Mouse (Mus musculus): ENCODE measurements at regions not wholly inside any gene's neighbourhood (a gene's known extent, or its start where the extent isn't known, plus 50 kb on each side); places are given as distances from the start of the nearest gene placed in this dataset.

- Histone ChIP-seq H3K4me2 (ENCODE audit: low read depth, low read length) (no peak overlapping the region), H3K4me1 (ENCODE audit: control insufficient read depth, insufficient read depth, low read length) (no peaks in the 10 kb centered on the region), H3K9me3 (ENCODE audit: control insufficient read depth, low read length) (no peaks in the 10 kb centered on the region), H3K27ac (ENCODE audit: low read depth, low read length) (0 out of 2 replicates have a peak overlapping the region, but pooled peaks have one; percentile 18), H3K9ac (replicated peaks; ENCODE audit: low read depth, low read length) (no peak overlapping the region), H3K36me3 (ENCODE audit: control insufficient read depth, insufficient read depth, low read length) (no peaks in the 10 kb centered on the region), H3K4me3 (ENCODE audit: low read depth, low read length) (no peak overlapping the region), H3K27me3 (ENCODE audit: control insufficient read depth, insufficient read depth, low read length) (no peaks in the 10 kb centered on the region)
- 10% methylated on average over 1 of the region's 1 CpGs for WGBS
- ATAC-seq (ENCODE audit: low read depth) = no peak
Measured at GRCm38 (mm10) chr14:66473251-66473550, 464.2 kb upstream of the Gulo start.

GRCm38 (mm10) chr14:66472537-66473250 lies 463.7 kb upstream of the Gulo start:
- H3K27me3 ChIP-seq (ENCODE audit: control insufficient read depth, insufficient read depth, low read length) = no peaks in the 10 kb centered on the region
- H3K36me3 ChIP-seq (ENCODE audit: control insufficient read depth, insufficient read depth, low read length) = no peaks in the 10 kb centered on the region
- H3K4me2 ChIP-seq (ENCODE audit: low read depth, low read length) = no peak overlapping the region
- H3K9me3 ChIP-seq (ENCODE audit: control insufficient read depth, low read length) = no peaks in the 10 kb centered on the region
- 0 out of 2 replicates have a peak overlapping the region, but pooled peaks have one; percentile 18 for H3K27ac ChIP-seq (ENCODE audit: low read depth, low read length)
- no peak overlapping the region for H3K4me3 ChIP-seq (ENCODE audit: low read depth, low read length)
- no peak for ATAC-seq (ENCODE audit: low read depth)
- no peaks in the 10 kb centered on the region for H3K4me1 ChIP-seq (ENCODE audit: control insufficient read depth, insufficient read depth, low read length)
- H3K9ac ChIP-seq (replicated peaks; ENCODE audit: low read depth, low read length) = no peak overlapping the region
- WGBS = 50% methylated on average over 5 of the region's 5 CpGs

GRCm38 (mm10) chr14:66462081-66462480 lies 453.1 kb upstream of the Gulo start:
- Histone ChIP-seq H3K4me3 (ENCODE audit: low read depth, low read length) (no peak overlapping the region), H3K27me3 (ENCODE audit: control insufficient read depth, insufficient read depth, low read length) (no peaks in the 10 kb centered on the region), H3K27ac (ENCODE audit: low read depth, low read length) (no peak overlapping the region), H3K36me3 (ENCODE audit: control insufficient read depth, insufficient read depth, low read length) (no peaks in the 10 kb centered on the region), H3K9me3 (ENCODE audit: control insufficient read depth, low read length) (no peaks in the 10 kb centered on the region), H3K4me2 (ENCODE audit: low read depth, low read length) (no peak overlapping the region), H3K9ac (replicated peaks; ENCODE audit: low read depth, low read length) (no peak overlapping the region), H3K4me1 (ENCODE audit: control insufficient read depth, insufficient read depth, low read length) (no peaks in the 10 kb centered on the region)
- 69% methylated on average over 5 of the region's 5 CpGs for WGBS
- no peak for ATAC-seq (ENCODE audit: low read depth)

- no peaks in the 10 kb centered on the region for H3K4me1 ChIP-seq (ENCODE audit: control insufficient read depth, insufficient read depth, low read length)
- no peaks in the 10 kb centered on the region for H3K36me3 ChIP-seq (ENCODE audit: control insufficient read depth, insufficient read depth, low read length)
- no peak overlapping the region for H3K4me3 ChIP-seq (ENCODE audit: low read depth, low read length)
- H3K27ac ChIP-seq (ENCODE audit: low read depth, low read length) = no peak overlapping the region
- no peak for ATAC-seq (ENCODE audit: low read depth)
- no peaks in the 10 kb centered on the region for H3K9me3 ChIP-seq (ENCODE audit: control insufficient read depth, low read length)
- H3K4me2 ChIP-seq (ENCODE audit: low read depth, low read length) = no peak overlapping the region
- no peaks in the 10 kb centered on the region for H3K27me3 ChIP-seq (ENCODE audit: control insufficient read depth, insufficient read depth, low read length)
- H3K9ac ChIP-seq (replicated peaks; ENCODE audit: low read depth, low read length) = no peak overlapping the region
- 24% methylated on average over 3 of the region's 3 CpGs for WGBS
Measured at GRCm38 (mm10) chr14:66460795-66461194, 451.8 kb upstream of the Gulo start.

- Histone ChIP-seq H3K4me3 (ENCODE audit: low read depth, low read length) (no peak overlapping the region), H3K27me3 (ENCODE audit: control insufficient read depth, insufficient read depth, low read length) (no peaks in the 10 kb centered on the region), H3K36me3 (ENCODE audit: control insufficient read depth, insufficient read depth, low read length) (no peaks in the 10 kb centered on the region), H3K4me2 (ENCODE audit: low read depth, low read length) (no peak overlapping the region), H3K27ac (ENCODE audit: low read depth, low read length) (no peak overlapping the region), H3K9ac (replicated peaks; ENCODE audit: low read depth, low read length) (no peak overlapping the region), H3K9me3 (ENCODE audit: control insufficient read depth, low read length) (no peaks in the 10 kb centered on the region), H3K4me1 (ENCODE audit: control insufficient read depth, insufficient read depth, low read length) (no peaks in the 10 kb centered on the region)
- ATAC-seq (ENCODE audit: low read depth) = no peak
- 89% methylated on average over 4 of the region's 4 CpGs for WGBS
Measured at GRCm38 (mm10) chr14:66458696-66459095, 449.7 kb upstream of the Gulo start.

GRCm38 (mm10) chr14:66457300-66457699 lies 448.3 kb upstream of the Gulo start:
- Histone ChIP-seq H3K27ac (ENCODE audit: low read depth, low read length) (no peak overlapping the region), H3K27me3 (ENCODE audit: control insufficient read depth, insufficient read depth, low read length) (no peaks in the 10 kb centered on the region), H3K4me1 (ENCODE audit: control insufficient read depth, insufficient read depth, low read length) (no peaks in the 10 kb centered on the region), H3K9ac (replicated peaks; ENCODE audit: low read depth, low read length) (no peak overlapping the region), H3K4me2 (ENCODE audit: low read depth, low read length) (no peak overlapping the region), H3K36me3 (ENCODE audit: control insufficient read depth, insufficient read depth, low read length) (no peaks in the 10 kb centered on the region), H3K9me3 (ENCODE audit: control insufficient read depth, low read length) (no peaks in the 10 kb centered on the region), H3K4me3 (ENCODE audit: low read depth, low read length) (no peak overlapping the region)
- WGBS = 86% methylated on average over 6 of the region's 6 CpGs
- no peak for ATAC-seq (ENCODE audit: low read depth)

GRCm38 (mm10) chr14:66452828-66453227 lies 443.8 kb upstream of the Gulo start:
- H3K4me1 ChIP-seq (ENCODE audit: control insufficient read depth, insufficient read depth, low read length) = no peaks in the 10 kb centered on the region
- no peaks in the 10 kb centered on the region for H3K36me3 ChIP-seq (ENCODE audit: control insufficient read depth, insufficient read depth, low read length)
- H3K4me2 ChIP-seq (ENCODE audit: low read depth, low read length) = no peak overlapping the region
- ATAC-seq (ENCODE audit: low read depth) = no peak
- no peak overlapping the region for H3K27ac ChIP-seq (ENCODE audit: low read depth, low read length)
- H3K9ac ChIP-seq (replicated peaks; ENCODE audit: low read depth, low read length) = no peak overlapping the region
- WGBS = 93% methylated on average over 3 of the region's 3 CpGs
- no peaks in the 10 kb centered on the region for H3K9me3 ChIP-seq (ENCODE audit: control insufficient read depth, low read length)
- no peak overlapping the region for H3K4me3 ChIP-seq (ENCODE audit: low read depth, low read length)
- no peaks in the 10 kb centered on the region for H3K27me3 ChIP-seq (ENCODE audit: control insufficient read depth, insufficient read depth, low read length)

- 65% methylated on average over 10 of the region's 10 CpGs for WGBS
- Histone ChIP-seq H3K9ac (replicated peaks; ENCODE audit: low read depth, low read length) (no peak overlapping the region), H3K27me3 (ENCODE audit: control insufficient read depth, insufficient read depth, low read length) (no peaks in the 10 kb centered on the region), H3K4me3 (ENCODE audit: low read depth, low read length) (no peak overlapping the region), H3K9me3 (ENCODE audit: control insufficient read depth, low read length) (no peaks in the 10 kb centered on the region), H3K4me1 (ENCODE audit: control insufficient read depth, insufficient read depth, low read length) (no peaks in the 10 kb centered on the region), H3K36me3 (ENCODE audit: control insufficient read depth, insufficient read depth, low read length) (no peaks in the 10 kb centered on the region), H3K27ac (ENCODE audit: low read depth, low read length) (no peak overlapping the region), H3K4me2 (ENCODE audit: low read depth, low read length) (no peak overlapping the region)
- ATAC-seq (ENCODE audit: low read depth) = no peak
Measured at GRCm38 (mm10) chr14:66450351-66450750, 441.3 kb upstream of the Gulo start.

GRCm38 (mm10) chr14:66442576-66442975 lies 433.6 kb upstream of the Gulo start:
- Histone ChIP-seq H3K9ac (replicated peaks; ENCODE audit: low read depth, low read length) (no peak overlapping the region), H3K4me1 (ENCODE audit: control insufficient read depth, insufficient read depth, low read length) (no peaks in the 10 kb centered on the region), H3K4me2 (ENCODE audit: low read depth, low read length) (no peak overlapping the region), H3K36me3 (ENCODE audit: control insufficient read depth, insufficient read depth, low read length) (no peaks in the 10 kb centered on the region), H3K9me3 (ENCODE audit: control insufficient read depth, low read length) (no peaks in the 10 kb centered on the region), H3K27ac (ENCODE audit: low read depth, low read length) (no peak overlapping the region), H3K4me3 (ENCODE audit: low read depth, low read length) (no peak overlapping the region), H3K27me3 (ENCODE audit: control insufficient read depth, insufficient read depth, low read length) (no peaks in the 10 kb centered on the region)
- WGBS = 36% methylated on average over 1 of the region's 1 CpGs
- ATAC-seq (ENCODE audit: low read depth) = no peak

Measured in neural tube, embryonic 14.5 days (tissue).